Mouse (Mus musculus) right cerebral cortex, postnatal 10 days (tissue): ENCODE results near the gene Zfp428.
A peak's percentile ranks its signal among the peaks of the same experiment; 100 is the strongest.
"Not testable (repeated sequence)": the region's sequence is repeated elsewhere in the genome, so short reads cannot be mapped to it uniquely, and the experiment has no call there.

Experiments
- DNase-seq, 2 experiments: peaks; one replicate each; pipeline ENCODE4 v3.0.0; 2021; ENCODE audit warnings: low spot score in 2 of 2

Gene Zfp428

GRCm38 (mm10) chr7:24480986-24481473 is 25.8 kb upstream of the Zfp428 start:
- DNase-seq, result no peak

GRCm38 (mm10) chr7:24481474-24482207 is 25.2 kb upstream of the Zfp428 start, which contains the start of gene Cadm4:
Gene Cadm4 (plus strand): TSS chr7:24482023.
- peak; percentile 93 to 94 for DNase-seq

- DNase-seq, result no peak
Observed at GRCm38 (mm10) chr7:24482208-24483020, 24.4 kb upstream of the Zfp428 start.

GRCm38 (mm10) chr7:24483291-24483690 is 23.5 kb upstream of the Zfp428 start:
- DNase-seq, result not testable (repeated sequence)

GRCm38 (mm10) chr7:24485481-24485880 is 21.3 kb upstream of the Zfp428 start:
- peak in 1 of 2 experiments; percentile 52 for DNase-seq

- peak in 1 of 2 experiments; percentile 62 for DNase-seq
Observed at GRCm38 (mm10) chr7:24486654-24487130, 20.1 kb upstream of the Zfp428 start.

- no peak for DNase-seq
Observed at GRCm38 (mm10) chr7:24487403-24487802, 19.4 kb upstream of the Zfp428 start.

GRCm38 (mm10) chr7:24488303-24488702 is 18.5 kb upstream of the Zfp428 start:
- no peak for DNase-seq

GRCm38 (mm10) chr7:24499856-24500577 is 6.8 kb upstream of the Zfp428 start:
- no peak for DNase-seq

- peak in 1 of 2 experiments; percentile 62 for DNase-seq
Observed at GRCm38 (mm10) chr7:24500929-24501328, 5.9 kb upstream of the Zfp428 start.

- DNase-seq, result no peak
Observed at GRCm38 (mm10) chr7:24501492-24501891, 5.3 kb upstream of the Zfp428 start.

GRCm38 (mm10) chr7:24504004-24504403 is 2.8 kb upstream of the Zfp428 start:
- no peak for DNase-seq

GRCm38 (mm10) chr7:24504868-24505267 is 1.9 kb upstream of the Zfp428 start:
- no peak for DNase-seq

- DNase-seq, result no peak
Observed at GRCm38 (mm10) chr7:24505447-24506064, 1.2 kb upstream of the Zfp428 start.

- DNase-seq, result no peak
Observed at GRCm38 (mm10) chr7:24506065-24506459, 744 bp upstream of the Zfp428 start.

- peak; percentile 78 to 81 for DNase-seq
Observed at GRCm38 (mm10) chr7:24506476-24506837, 349 bp upstream of the Zfp428 start.

GRCm38 (mm10) chr7:24507726-24508114 is 914 bp downstream of the Zfp428 start:
- DNase-seq, result no peak

- DNase-seq, result no peak
Observed at GRCm38 (mm10) chr7:24512355-24512754, 5.5 kb downstream of the Zfp428 start, which contains the start of gene AC161166.1. Gene AC161166.1 (minus strand): TSS chr7:24512455.

GRCm38 (mm10) chr7:24516319-24516718 is 9.5 kb downstream of the Zfp428 start:
- DNase-seq, result peak in 1 of 2 experiments; percentile 71

GRCm38 (mm10) chr7:24517077-24517476 is 10.3 kb downstream of the Zfp428 start:
- no peak for DNase-seq

- peak; percentile 79 to 90 for DNase-seq
Observed at GRCm38 (mm10) chr7:24517654-24518053, 10.8 kb downstream of the Zfp428 start.
